Mouse (Mus musculus): ENCODE data around the gene Igfl3.

Gene Igfl3

DNA sequence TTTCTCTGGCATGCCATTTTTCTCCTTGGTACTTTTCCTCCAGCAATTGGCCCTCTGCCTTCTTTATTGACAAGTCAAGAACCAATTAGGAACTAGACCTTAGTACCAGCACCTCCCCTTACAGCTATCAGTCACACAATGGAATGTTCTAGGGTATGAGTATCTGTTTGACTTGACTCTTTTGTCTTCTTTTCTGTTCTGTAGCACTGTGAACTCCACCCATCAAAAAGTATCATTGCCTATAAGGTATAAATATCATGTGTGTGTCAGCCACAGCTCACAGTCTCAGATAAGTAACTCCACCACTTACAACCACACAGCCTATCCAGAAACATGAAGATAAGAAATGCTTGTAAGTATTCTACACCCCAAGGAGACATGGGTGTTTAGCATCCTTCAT lies at the start of gene Igfl3:
Gene Igfl3, plus strand, starts transcription at position 301 of the 400 bp plus-strand sequence.
- no peak for DNase-seq (ENCODE audit: low read depth, low spot score)

DNA sequence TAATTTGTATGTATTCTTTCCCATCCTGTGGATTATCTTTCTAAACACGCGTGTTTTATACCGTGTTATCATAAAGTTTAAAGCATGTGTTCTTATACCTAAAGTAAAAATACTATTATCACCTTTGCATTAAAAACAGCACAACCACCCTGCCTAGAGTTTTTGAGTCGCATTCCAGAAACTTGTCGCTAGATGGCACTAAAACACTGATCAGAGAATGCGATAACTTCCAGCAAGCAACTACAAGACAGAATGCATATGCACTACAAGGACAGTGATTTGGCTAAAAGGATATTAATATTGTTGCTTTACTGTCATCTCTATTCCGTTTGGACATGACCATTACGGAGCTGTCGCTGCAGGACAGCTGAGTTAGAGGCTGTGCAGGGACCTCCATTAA lies 34.6 kb downstream of the Igfl3 start:
- peak; percentile 44 for DNase-seq (ENCODE audit: low read depth, low spot score)

DNA sequence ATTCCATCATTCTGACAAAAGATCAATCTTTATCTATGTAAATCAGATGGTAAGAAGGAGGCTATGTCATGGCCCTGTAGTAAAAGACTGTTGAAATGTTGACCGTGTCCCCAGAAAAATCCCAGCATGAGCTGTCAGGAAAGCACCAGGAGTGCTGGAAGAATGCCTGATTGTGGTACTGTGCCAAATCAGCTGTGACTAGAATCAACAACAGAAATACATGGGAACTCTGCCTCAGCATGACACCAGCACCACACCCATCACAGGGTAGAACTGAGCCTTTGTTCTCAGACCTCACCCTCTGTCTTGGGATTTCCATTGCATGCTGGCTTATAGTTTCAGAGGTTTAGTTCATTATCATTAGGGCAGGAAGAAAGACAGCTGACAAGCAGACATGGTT lies 38.4 kb downstream of the Igfl3 start:
- DNase-seq (ENCODE audit: low read depth, low spot score): peak; percentile 88

Measured in R1 (cell line).